Mouse (Mus musculus) spleen, adult 18-20 months (tissue): Measurements from ENCODE around the gene Mas1.
A peak's percentile ranks its signal among the peaks of the same experiment; 100 is the strongest.
"Not testable (repeated sequence)": the region's sequence is repeated elsewhere in the genome, so short reads cannot be mapped to it uniquely, and the experiment has no call there.

Experiments
- DNase-seq, 2 experiments: peaks; one replicate each; pipeline ENCODE4 v3.0.0; 2022; ENCODE audit warnings: mixed read lengths in 2 of 2

Gene Mas1

GRCm38 (mm10) chr17:12868043-12868442 is at the start of gene Mas1:
Gene Mas1 (minus strand): TSS chr17:12868143.
- no peak for DNase-seq

GRCm38 (mm10) chr17:12916588-12917380 is 48.8 kb upstream of the Mas1 start:
- DNase-seq, result no peak

- peak; percentile 95 to 98 for DNase-seq
Measured at GRCm38 (mm10) chr17:12915881-12916583, 48.1 kb upstream of the Mas1 start, which contains the start of gene Mrpl18. Gene Mrpl18 (minus strand): TSS chr17:12916345.

- DNase-seq, result no peak
Measured at GRCm38 (mm10) chr17:12915488-12915880, 47.5 kb upstream of the Mas1 start, which contains the start of gene Tcp1. Gene Tcp1 (plus strand): TSS chr17:12915701.

- DNase-seq, result no peak
Measured at GRCm38 (mm10) chr17:12910391-12910790, 42.4 kb upstream of the Mas1 start.

- no peak for DNase-seq
Measured at GRCm38 (mm10) chr17:12909361-12910280, 41.7 kb upstream of the Mas1 start, which contains the start of gene Pnldc1. Gene Pnldc1 (minus strand): TSS chr17:12910230.

- no peak for DNase-seq
Measured at GRCm38 (mm10) chr17:12906436-12906835, 38.5 kb upstream of the Mas1 start.

- DNase-seq, result no peak
Measured at GRCm38 (mm10) chr17:12905810-12906209, 37.9 kb upstream of the Mas1 start.

GRCm38 (mm10) chr17:12904349-12904748 is 36.4 kb upstream of the Mas1 start:
- no peak for DNase-seq

GRCm38 (mm10) chr17:12903372-12904333 is 35.7 kb upstream of the Mas1 start:
- no peak for DNase-seq

- no peak for DNase-seq
Measured at GRCm38 (mm10) chr17:12902291-12902690, 34.3 kb upstream of the Mas1 start.

- DNase-seq, result not testable (repeated sequence)
Measured at GRCm38 (mm10) chr17:12898607-12899006, 30.7 kb upstream of the Mas1 start.

GRCm38 (mm10) chr17:12897674-12898073 is 29.7 kb upstream of the Mas1 start:
- no peak for DNase-seq

GRCm38 (mm10) chr17:12892033-12892432 is 24.1 kb upstream of the Mas1 start:
- DNase-seq, result no peak

- no peak for DNase-seq
Measured at GRCm38 (mm10) chr17:12891054-12891453, 23.1 kb upstream of the Mas1 start.

GRCm38 (mm10) chr17:12887021-12887775 is 19.3 kb upstream of the Mas1 start:
- DNase-seq, result no peak

- DNase-seq, result peak in 1 of 2 experiments; percentile 10
Measured at GRCm38 (mm10) chr17:12886620-12887019, 18.7 kb upstream of the Mas1 start.

GRCm38 (mm10) chr17:12881216-12881615 is 13.3 kb upstream of the Mas1 start:
- no peak for DNase-seq

- peak; percentile 51 to 70 for DNase-seq
Measured at GRCm38 (mm10) chr17:12880178-12880577, 12.2 kb upstream of the Mas1 start.

GRCm38 (mm10) chr17:12875734-12876133 is 7.8 kb upstream of the Mas1 start, which contains the start of gene Mrgprh:
Gene Mrgprh (plus strand): TSS chr17:12876034.
- no peak for DNase-seq
